Comparison of ENCODE assay signal across 8 mouse cellular contexts in genomic region chr4:102570766-102571411, GRCm38 (mm10).
DNase-seq lines count a peak whose midpoint lies in the region; ATAC-seq and TF ChIP-seq lines count a peak whose summit lies in the region.

No protein-coding gene starts in this region.

- peak; percentile 1 for ATAC-seq in common myeloid progenitor, adult 5-6 weeks (replicated peaks; ENCODE audit: low read depth, poor library complexity, severe bottlenecking)
- peak; percentile 22; the same call in 1 of the 2 replicates for ATAC-seq in hindbrain, embryonic 16.5 days

- TF ChIP-seq CTCF in lung, adult 2 months (IDR thresholded peaks at IDR 0.05; ENCODE audit: insufficient read depth, low read length), result no peak

- peaks cover 27% of the 10 kb centered on the region for H3K4me1 ChIP-seq in lung, adult 2 months (ENCODE audit: control insufficient read depth, insufficient read depth, low read length)
- peaks cover 21% of the 10 kb centered on the region for H3K4me1 ChIP-seq in hindbrain, embryonic 16.5 days (ENCODE audit: control insufficient read depth, insufficient read depth, low read depth, low read length)
- peaks cover 81% of the 10 kb centered on the region for H3K4me1 ChIP-seq in megakaryocyte, embryonic 14.5 days

- peak; percentile 17; the same call in 1 of the 2 replicates for TF ChIP-seq POLR2A in lung, adult 2 months (IDR thresholded peaks at IDR 0.05; ENCODE audit: borderline replicate concordance, extremely low read depth, low read depth, low read length)

- peak overlapping the region; percentile 55 for H3K9ac ChIP-seq in hindbrain, embryonic 16.5 days (ENCODE audit: low read depth, low read length)

- H3K27me3 ChIP-seq in hindbrain, embryonic 16.5 days (replicated peaks; ENCODE audit: control insufficient read depth, insufficient read depth, low read length), result no peaks in the 10 kb centered on the region
- no peaks in the 10 kb centered on the region for H3K27me3 ChIP-seq in megakaryocyte, embryonic 14.5 days (replicated peaks)

- DNase-seq in lung, adult 2 months, result no peak
- no peak for DNase-seq in lung, postnatal 36 days
- peak; percentile 31 to 51 for DNase-seq in thymus, postnatal 10 days (ENCODE audit: low spot score in 2 of 2)
- no peak for DNase-seq in adrenal gland, adult 18-20 months (ENCODE audit: low spot score in 2 of 2)
- no peak for DNase-seq in gastrocnemius, postnatal 25 days

- no peaks in the 10 kb centered on the region for H3K36me3 ChIP-seq in hindbrain, embryonic 16.5 days (ENCODE audit: control insufficient read depth, insufficient read depth, low read length)
- peaks cover 12% of the 10 kb centered on the region for H3K36me3 ChIP-seq in megakaryocyte, embryonic 14.5 days (replicated peaks; ENCODE audit: low read length)

- WGBS in lung, adult 2 months, result 2% methylated on average over 20 of the region's 20 CpGs
- WGBS in hindbrain, embryonic 16.5 days, result 6% methylated on average over 20 of the region's 20 CpGs

- H3K9me3 ChIP-seq in hindbrain, embryonic 16.5 days (ENCODE audit: control insufficient read depth, low read length), result no peaks in the 10 kb centered on the region
- H3K9me3 ChIP-seq in megakaryocyte, embryonic 14.5 days, result no peaks in the 10 kb centered on the region

- H3K4me2 ChIP-seq in hindbrain, embryonic 16.5 days (ENCODE audit: low read length), result peak overlapping the region; percentile 71

- H3K27ac ChIP-seq in hindbrain, embryonic 16.5 days (ENCODE audit: low read depth, low read length), result peak overlapping the region; percentile 44

- H3K4me3 ChIP-seq in lung, adult 2 months (replicated peaks; ENCODE audit: extremely low read depth, low read depth, low read length), result peak overlapping the region; percentile 74
- peak overlapping the region; percentile 42 for H3K4me3 ChIP-seq in hindbrain, embryonic 16.5 days (ENCODE audit: low read length)
- H3K4me3 ChIP-seq in megakaryocyte, embryonic 14.5 days (replicated peaks), result peak overlapping the region; percentile 92

Comparison
In these comparisons a context has a peak if more than half of its experiments do, and no peak if none do; other contexts are left out.
1. DNase-seq: peak in thymus, postnatal 10 days (2 of 2); none in lung, adult 2 months (single experiment), lung, postnatal 36 days (single experiment), adrenal gland, adult 18-20 months (0 of 2) and gastrocnemius, postnatal 25 days (single experiment).
2. H3K4me3 ChIP-seq: peak in every context shown above with its lines; median percentile 92 in megakaryocyte, embryonic 14.5 days; 74 in lung, adult 2 months; 42 in hindbrain, embryonic 16.5 days.